ENCODE assay signal across 24 mouse cellular contexts in genomic region chr9:52473555-52474196, GRCm38 (mm10).
DNase-seq lines count a peak whose midpoint lies in the region; ATAC-seq lines count a peak whose summit lies in the region.
"Had no signal": no experiment of that assay in that cellular context is flagged by ENCODE, and none has a peak within 500 bp of the region (broad histone marks: within the 10 kb centered on the region; RNA-seq: fewer than 3 reads in every experiment).

No protein-coding gene starts in this region.

- no peak overlapping the region for H3K4me2 ChIP-seq in hindbrain, embryonic 15.5 days
- no peak overlapping the region for H3K4me2 ChIP-seq in hindbrain, embryonic 12.5 days (replicated peaks)
- no peak overlapping the region for H3K4me2 ChIP-seq in neural tube, embryonic 15.5 days
- H3K4me2 ChIP-seq: limb, embryonic 12.5 days; liver, embryonic 11.5 days; midbrain, embryonic 15.5 days had no signal

- H3K9ac ChIP-seq in hindbrain, embryonic 15.5 days: no peak overlapping the region
- no peak overlapping the region for H3K9ac ChIP-seq in hindbrain, embryonic 12.5 days
- no peak overlapping the region for H3K9ac ChIP-seq in neural tube, embryonic 15.5 days (replicated peaks)
- H3K9ac ChIP-seq: limb, embryonic 12.5 days; midbrain, embryonic 15.5 days had no signal

- WGBS in hindbrain, embryonic 15.5 days: 67% methylated on average over 11 of the region's 11 CpGs
- 85% methylated on average over 11 of the region's 11 CpGs for WGBS in hindbrain, embryonic 12.5 days
- 49% methylated on average over 11 of the region's 11 CpGs for WGBS in neural tube, embryonic 15.5 days

- peak; percentile 1 for DNase-seq in cerebellum, adult 11-12 months
- peak; percentile 35 to 43 for DNase-seq in right cerebral cortex, postnatal 10 days (ENCODE audit: low spot score in 2 of 2)
- no peak for DNase-seq in right cerebral cortex, adult 2 months (ENCODE audit: low spot score in 2 of 2)
- DNase-seq in spleen, postnatal 10 days (ENCODE audit: low spot score in 2 of 2): no peak
- DNase-seq: adrenal gland, adult 8-10 months; heart, postnatal 4 days; kidney, adult 9 months; kidney, postnatal 14 days; lung, adult 18-20 months; lung, postnatal 14 days; thymus, adult 18-20 months; thymus, postnatal 36 days had no signal

- H3K4me3 ChIP-seq in hindbrain, embryonic 15.5 days: no peak overlapping the region
- H3K4me3 ChIP-seq in hindbrain, embryonic 12.5 days: no peak overlapping the region
- H3K4me3 ChIP-seq in neural tube, embryonic 15.5 days (replicated peaks): no peak overlapping the region
- H3K4me3 ChIP-seq: forebrain, embryonic 10.5 days; heart, embryonic 10.5 days; limb, embryonic 12.5 days; midbrain, embryonic 15.5 days; myocyte had no signal

- peaks cover 4% of the 10 kb centered on the region; the same call in 1 of the 2 replicates for H3K4me1 ChIP-seq in hindbrain, embryonic 15.5 days (replicated peaks)
- no peaks in the 10 kb centered on the region for H3K4me1 ChIP-seq in hindbrain, embryonic 12.5 days
- H3K4me1 ChIP-seq in neural tube, embryonic 15.5 days: peaks cover 7% of the 10 kb centered on the region; the same call in 1 of the 2 replicates
- H3K4me1 ChIP-seq: forebrain, embryonic 10.5 days; heart, embryonic 10.5 days; limb, embryonic 12.5 days; midbrain, embryonic 15.5 days had no signal

- no peaks in the 10 kb centered on the region for H3K27me3 ChIP-seq in hindbrain, embryonic 15.5 days
- no peaks in the 10 kb centered on the region for H3K27me3 ChIP-seq in hindbrain, embryonic 12.5 days
- no peaks in the 10 kb centered on the region for H3K27me3 ChIP-seq in neural tube, embryonic 15.5 days (replicated peaks)
- H3K27me3 ChIP-seq: midbrain, embryonic 15.5 days had no signal

- peak overlapping the region; percentile 55; the same call in 1 of the 2 replicates for H3K27ac ChIP-seq in hindbrain, embryonic 15.5 days (replicated peaks)
- no peak overlapping the region for H3K27ac ChIP-seq in hindbrain, embryonic 12.5 days
- peak overlapping the region; percentile 64 for H3K27ac ChIP-seq in neural tube, embryonic 15.5 days (replicated peaks)
- H3K27ac ChIP-seq: forebrain, embryonic 10.5 days; heart, embryonic 10.5 days; limb, embryonic 12.5 days; midbrain, embryonic 15.5 days had no signal

- H3K36me3 ChIP-seq in hindbrain, embryonic 15.5 days: no peaks in the 10 kb centered on the region
- H3K36me3 ChIP-seq in hindbrain, embryonic 12.5 days: no peaks in the 10 kb centered on the region
- no peaks in the 10 kb centered on the region for H3K36me3 ChIP-seq in neural tube, embryonic 15.5 days
- H3K36me3 ChIP-seq: forebrain, embryonic 10.5 days; heart, embryonic 10.5 days; limb, embryonic 12.5 days; midbrain, embryonic 15.5 days had no signal

- no peaks in the 10 kb centered on the region for H3K9me3 ChIP-seq in hindbrain, embryonic 15.5 days
- H3K9me3 ChIP-seq in hindbrain, embryonic 12.5 days (replicated peaks): no peaks in the 10 kb centered on the region
- no peaks in the 10 kb centered on the region for H3K9me3 ChIP-seq in neural tube, embryonic 15.5 days (replicated peaks)
- H3K9me3 ChIP-seq: forebrain, embryonic 10.5 days; heart, embryonic 10.5 days; limb, embryonic 12.5 days; midbrain, embryonic 15.5 days had no signal

- ATAC-seq in cerebellum, adult (ENCODE audit: insufficient number of reproducible peaks, low FRiP score, low TSS enrichment): no peak; the same call in 1 of the 2 replicates
- ATAC-seq in hindbrain, embryonic 15.5 days (ENCODE audit: low FRiP score, low read depth): peak; percentile 66; the same call in 1 of the 2 replicates
- no peak for ATAC-seq in hindbrain, embryonic 12.5 days (ENCODE audit: low FRiP score)
- ATAC-seq in neural tube, embryonic 15.5 days (ENCODE audit: low FRiP score): peak; percentile 87
- ATAC-seq: activated CD4-positive, CD25-positive, alpha-beta regulatory T cell, adult 4 months; intestine, embryonic 16.5 days; midbrain, embryonic 15.5 days had no signal

Comparison
In these comparisons a context has a peak if more than half of its experiments do, and no peak if none do; other contexts are left out.
1. DNase-seq: peak in cerebellum, adult 11-12 months (single experiment) and right cerebral cortex, postnatal 10 days (2 of 2); none in right cerebral cortex, adult 2 months (0 of 2) and spleen, postnatal 10 days (0 of 2).
2. ATAC-seq: peak in hindbrain, embryonic 15.5 days (single experiment) and neural tube, embryonic 15.5 days (single experiment); none in cerebellum, adult (single experiment) and hindbrain, embryonic 12.5 days (single experiment).